In genomic region chr3:95606096-95606495, GRCm38 (mm10) we compare ENCODE assay signal across 22 mouse cellular contexts. TPM values are rescaled to one million over a fixed set of nuclear protein-coding genes. Genes with fewer than 3 reads are reported as not detected.
A peak's percentile ranks its signal among the peaks of the same experiment; 100 is the strongest.
DNase-seq lines count a peak whose midpoint lies in the region; ATAC-seq and TF ChIP-seq lines count a peak whose summit lies in the region.
"Had no signal": no experiment of that assay in that cellular context is flagged by ENCODE, and none has a peak within 500 bp of the region (broad histone marks: within the 10 kb centered on the region; RNA-seq: fewer than 3 reads in every experiment).

No protein-coding gene starts in this region.

- 0 out of 2 replicates have a peak overlapping the region, but pooled peaks have one; percentile 3 for H3K27ac ChIP-seq in lung, embryonic 15.5 days
- H3K27ac ChIP-seq in forebrain, postnatal 0 days (ENCODE audit: low read depth, low read length): no peak overlapping the region
- H3K27ac ChIP-seq: forebrain, embryonic 12.5 days; hindbrain, embryonic 13.5 days had no signal

- no peak for TF ChIP-seq CTCF in forebrain, postnatal 0 days (IDR thresholded peaks at IDR 0.05; ENCODE audit: low read depth)

- H3K4me1 ChIP-seq in lung, embryonic 15.5 days: 0 out of 2 replicates have a peak, but pooled peaks cover 4% of the 10 kb centered on the region
- no peaks in the 10 kb centered on the region for H3K4me1 ChIP-seq in forebrain, postnatal 0 days (ENCODE audit: insufficient read depth)
- H3K4me1 ChIP-seq: forebrain, embryonic 12.5 days; hindbrain, embryonic 13.5 days had no signal

- H3K27me3 ChIP-seq in lung, embryonic 15.5 days: no peaks in the 10 kb centered on the region
- H3K27me3 ChIP-seq in forebrain, postnatal 0 days (ENCODE audit: insufficient read depth, low read length): no peaks in the 10 kb centered on the region
- H3K27me3 ChIP-seq: forebrain, embryonic 12.5 days; hindbrain, embryonic 13.5 days had no signal

- peaks cover 28% of the 10 kb centered on the region for H3K36me3 ChIP-seq in lung, embryonic 15.5 days
- peaks cover 30% of the 10 kb centered on the region for H3K36me3 ChIP-seq in forebrain, postnatal 0 days (ENCODE audit: insufficient read depth)

- no peak for ATAC-seq in lung, embryonic 15.5 days (ENCODE audit: borderline replicate concordance, extremely low read depth, low FRiP score, low TSS enrichment)
- ATAC-seq in forebrain, postnatal 0 days: no peak
- ATAC-seq in inflammation-experienced regulatory T-cells, adult 6 months: no peak
- ATAC-seq: intestine, embryonic 16.5 days had no signal

- 65% methylated on average over 3 of the region's 3 CpGs for WGBS in lung, embryonic 15.5 days
- 87% methylated on average over 3 of the region's 3 CpGs for WGBS in forebrain, postnatal 0 days

- H3K9me3 ChIP-seq in lung, embryonic 15.5 days: no peaks in the 10 kb centered on the region
- no peaks in the 10 kb centered on the region for H3K9me3 ChIP-seq in forebrain, postnatal 0 days (ENCODE audit: low read length)
- H3K9me3 ChIP-seq: forebrain, embryonic 12.5 days; hindbrain, embryonic 13.5 days had no signal

- no peak overlapping the region for H3K4me2 ChIP-seq in lung, embryonic 15.5 days
- no peak overlapping the region for H3K4me2 ChIP-seq in forebrain, postnatal 0 days (ENCODE audit: low read depth)
- H3K4me2 ChIP-seq: forebrain, embryonic 12.5 days; hindbrain, embryonic 13.5 days; liver, embryonic 11.5 days had no signal

- peak; percentile 43 for DNase-seq in adrenal gland, postnatal 25 days
- no peak for DNase-seq in adrenal gland, postnatal 14 days
- peak; percentile 20 for DNase-seq in urinary bladder, postnatal 14 days (ENCODE audit: low spot score)
- DNase-seq in urinary bladder, postnatal 4 days (ENCODE audit: low spot score in 2 of 2): no peak
- DNase-seq in forebrain, postnatal 0 days: no peak
- DNase-seq in layer of hippocampus, postnatal 36 days: no peak
- DNase-seq: cerebellum, adult 2 months; left cerebral cortex, postnatal 4 days; midbrain, embryonic 14.5 days; thymus, postnatal 25 days had no signal

- H3K9ac ChIP-seq in lung, embryonic 15.5 days: no peak overlapping the region
- no peak overlapping the region for H3K9ac ChIP-seq in forebrain, postnatal 0 days
- H3K9ac ChIP-seq: forebrain, embryonic 12.5 days; hindbrain, embryonic 13.5 days had no signal

- no peak overlapping the region for H3K4me3 ChIP-seq in lung, embryonic 15.5 days
- H3K4me3 ChIP-seq in forebrain, postnatal 0 days (ENCODE audit: low read depth, low read length): no peak overlapping the region
- H3K4me3 ChIP-seq: forebrain, embryonic 12.5 days; hindbrain, embryonic 13.5 days had no signal

RNA-seq across cellular contexts. Expression of gene Golph3l, which starts 17.4 kb away (rescaled TPM):
- 38.2 and 49.1 TPM in 2 replicates for total RNA-seq in adrenal gland, postnatal 25 days (2021)
- 33.6 and 35.9 TPM in 2 replicates for total RNA-seq in adrenal gland, postnatal 14 days (2021)
- 32.3 and 33.6 TPM in 2 replicates for polyA plus RNA-seq in lung, embryonic 15.5 days (2015; fragmentation: Nextera tagmentation; extraction: Ambion mirVana)
- 23.2 and 28.5 TPM in 2 replicates for total RNA-seq in forebrain, postnatal 0 days (2014; rRNA removed)
- 18.2 and 19.2 TPM in 2 replicates for polyA plus RNA-seq in forebrain, postnatal 0 days (2015; fragmentation: Nextera tagmentation; extraction: Ambion mirVana)
- 10 to 100 TPM; 28.1 to 37.0 (median 31.5) TPM for polyA plus RNA-seq in inflammation-experienced regulatory T-cells, adult 6 months (2017; shearing (Covaris generic))
- 10 to 100 TPM; 26.3 to 26.4 TPM for total RNA-seq in layer of hippocampus, postnatal 36 days (2021)

RNA-seq across cellular contexts. Expression of gene Ensa, which starts 18.7 kb away (rescaled TPM):
- total RNA-seq in adrenal gland, postnatal 25 days (2021): 86.4 and 93.1 TPM in 2 replicates
- total RNA-seq in adrenal gland, postnatal 14 days (2021): 72.6 and 74.5 TPM in 2 replicates
- 65.3 and 69.2 TPM in 2 replicates for polyA plus RNA-seq in lung, embryonic 15.5 days (2015; fragmentation: Nextera tagmentation; extraction: Ambion mirVana)
- 140 and 146 TPM in 2 replicates for total RNA-seq in forebrain, postnatal 0 days (2014; rRNA removed)
- polyA plus RNA-seq in forebrain, postnatal 0 days (2015; fragmentation: Nextera tagmentation; extraction: Ambion mirVana): 145 and 151 TPM in 2 replicates
- polyA plus RNA-seq in inflammation-experienced regulatory T-cells, adult 6 months (2017; shearing (Covaris generic)): 10 to 100 TPM; 68.7 to 89.9 (median 76.3) TPM
- total RNA-seq in layer of hippocampus, postnatal 36 days (2021): 100 to 1,000 TPM; 310 TPM

RNA-seq across cellular contexts. Expression of gene Hormad1, which starts 46.6 kb away (rescaled TPM):
- total RNA-seq in adrenal gland, postnatal 25 days (2021): not detected in 2 replicates
- total RNA-seq in adrenal gland, postnatal 14 days (2021): not detected in 2 replicates
- 0.10 TPM in 1 of 2 replicates, not detected in the other for polyA plus RNA-seq in lung, embryonic 15.5 days (2015; fragmentation: Nextera tagmentation; extraction: Ambion mirVana)
- total RNA-seq in forebrain, postnatal 0 days (2014; rRNA removed): not detected in 2 replicates
- not detected in 2 replicates for polyA plus RNA-seq in forebrain, postnatal 0 days (2015; fragmentation: Nextera tagmentation; extraction: Ambion mirVana)
- polyA plus RNA-seq in inflammation-experienced regulatory T-cells, adult 6 months (2017; shearing (Covaris generic)): not detected
- total RNA-seq in layer of hippocampus, postnatal 36 days (2021): not detected
- total RNA-seq: granulocyte monocyte progenitor cell, adult 5-6 weeks; layer of hippocampus, postnatal 14 days; left cerebral cortex, postnatal 4 days; megakaryocyte progenitor cell, adult 5-6 weeks had no signal
- polyA plus RNA-seq: cerebellum, adult 2 months; cortical plate, adult 2 months; embryonic facial prominence, embryonic 14.5 days; forebrain, embryonic 12.5 days; heart, embryonic 14.5 days; hindbrain, embryonic 13.5 days; midbrain, embryonic 14.5 days had no signal

RNA-seq across cellular contexts. Expression of gene Mcl1, which starts 52.5 kb away (rescaled TPM):
- 165 and 167 TPM in 2 replicates for total RNA-seq in adrenal gland, postnatal 25 days (2021)
- total RNA-seq in adrenal gland, postnatal 14 days (2021): 151 and 187 TPM in 2 replicates
- 64.5 and 65.2 TPM in 2 replicates for polyA plus RNA-seq in lung, embryonic 15.5 days (2015; fragmentation: Nextera tagmentation; extraction: Ambion mirVana)
- 131 and 137 TPM in 2 replicates for total RNA-seq in forebrain, postnatal 0 days (2014; rRNA removed)
- 42.9 and 46.6 TPM in 2 replicates for polyA plus RNA-seq in forebrain, postnatal 0 days (2015; fragmentation: Nextera tagmentation; extraction: Ambion mirVana)
- 10 to 100 TPM; 50.5 to 86.1 (median 61.6) TPM for polyA plus RNA-seq in inflammation-experienced regulatory T-cells, adult 6 months (2017; shearing (Covaris generic))
- total RNA-seq in layer of hippocampus, postnatal 36 days (2021): 10 to 100 TPM; 60.8 to 61.3 TPM

Comparison
In these comparisons a context has a peak if more than half of its experiments do, and no peak if none do; other contexts are left out.
1. DNase-seq: peak in adrenal gland, postnatal 25 days (single experiment) and urinary bladder, postnatal 14 days (single experiment); none in adrenal gland, postnatal 14 days (single experiment), urinary bladder, postnatal 4 days (0 of 2), forebrain, postnatal 0 days (single experiment) and layer of hippocampus, postnatal 36 days (0 of 2).